Mouse (Mus musculus): ENCODE data around the gene Upk3b. TPM values are rescaled to one million over a fixed set of nuclear protein-coding genes. Genes with fewer than 3 reads are reported as not detected.

Upk3b gene
- polyA plus RNA-seq, 3 experiments from 2014 or later = 0.16 TPM; not detected in 2

DNA sequence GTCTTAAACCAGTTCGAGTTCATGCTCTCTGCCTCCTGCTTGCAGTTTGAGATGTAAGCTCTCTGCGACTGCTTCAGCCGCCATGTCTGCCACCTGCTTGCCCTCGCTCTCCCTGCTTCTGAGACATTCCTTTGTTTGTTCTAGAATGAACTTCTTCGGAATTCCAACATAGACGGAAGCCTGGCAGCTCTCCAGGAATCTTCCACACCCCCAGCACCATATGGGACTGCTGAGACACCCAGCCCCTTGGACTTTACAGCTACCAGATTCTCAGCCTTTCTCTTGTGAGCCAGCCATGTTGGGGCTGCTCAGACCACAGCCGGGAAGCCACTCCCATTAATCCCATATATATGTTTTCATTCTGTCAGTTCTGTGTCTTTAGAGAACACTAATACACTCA is 38.0 kb downstream of the Upk3b start:
- ATAC-seq = no peak

DNA sequence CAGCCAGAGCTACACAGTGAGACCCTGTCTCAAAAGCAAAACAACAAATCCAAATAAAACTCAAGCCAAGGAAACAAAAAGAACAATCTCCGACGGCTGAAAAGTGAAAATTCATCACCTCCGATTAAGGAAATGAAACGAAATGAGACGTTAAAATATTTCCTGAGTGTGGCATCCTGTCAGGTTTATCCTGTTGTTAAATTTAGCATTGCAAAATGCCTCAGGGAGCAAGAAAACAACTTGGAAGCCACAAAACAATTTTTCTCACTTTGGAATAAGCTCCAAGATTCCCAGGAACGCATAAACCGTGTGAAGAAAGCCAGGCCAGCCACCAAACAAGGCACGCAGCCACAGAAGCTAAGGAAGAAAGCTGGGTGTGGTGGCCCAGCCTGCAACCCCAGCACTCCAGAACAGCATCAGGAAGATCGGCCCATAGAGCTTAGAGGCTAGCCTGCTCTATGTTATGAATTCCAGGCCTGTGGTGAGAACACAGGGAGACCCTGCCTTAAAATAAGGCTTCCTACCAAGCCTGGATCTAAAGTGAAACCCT is 38.8 kb downstream of the Upk3b start:
- ATAC-seq = no peak

DNA sequence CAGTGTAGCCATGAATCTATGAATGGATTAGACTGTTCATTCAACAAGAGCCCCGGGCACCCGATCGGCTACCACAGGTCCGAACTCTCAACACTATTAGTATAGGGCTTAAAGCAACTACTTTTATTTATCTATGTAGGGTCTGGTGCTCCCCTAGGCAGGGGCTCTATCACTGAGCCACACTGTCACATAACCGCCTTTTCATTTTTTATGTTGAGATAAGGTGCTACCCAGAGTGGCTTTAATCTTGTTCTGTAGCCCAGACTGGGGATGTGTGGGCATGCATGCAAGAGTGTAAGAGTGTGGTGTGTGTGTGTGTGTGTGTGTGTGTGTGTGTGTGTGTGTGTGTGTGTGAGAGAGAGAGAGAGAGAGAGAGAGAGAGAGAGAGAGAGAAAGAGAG is 39.8 kb downstream of the Upk3b start:
- ATAC-seq = no peak

DNA sequence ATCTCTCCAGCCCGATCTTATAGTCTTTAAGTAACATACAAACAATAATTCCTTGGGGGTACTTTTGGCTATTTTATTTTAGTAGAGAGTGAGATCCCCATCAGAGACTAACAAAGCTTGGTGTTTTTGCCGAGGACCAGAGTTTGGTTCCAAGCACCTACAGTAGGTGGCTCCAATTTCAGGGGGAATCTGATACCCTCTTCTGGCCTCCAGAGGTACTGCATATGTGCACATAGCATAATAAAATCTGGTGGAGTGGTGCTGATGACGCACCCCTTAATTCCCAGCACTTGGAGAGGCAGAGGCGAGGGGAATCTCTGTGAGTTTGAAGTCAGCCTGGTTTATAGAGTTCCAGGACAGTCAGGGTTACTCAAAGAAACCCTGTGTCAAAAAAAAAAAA is 44.0 kb downstream of the Upk3b start:
- no peak for ATAC-seq

DNA sequence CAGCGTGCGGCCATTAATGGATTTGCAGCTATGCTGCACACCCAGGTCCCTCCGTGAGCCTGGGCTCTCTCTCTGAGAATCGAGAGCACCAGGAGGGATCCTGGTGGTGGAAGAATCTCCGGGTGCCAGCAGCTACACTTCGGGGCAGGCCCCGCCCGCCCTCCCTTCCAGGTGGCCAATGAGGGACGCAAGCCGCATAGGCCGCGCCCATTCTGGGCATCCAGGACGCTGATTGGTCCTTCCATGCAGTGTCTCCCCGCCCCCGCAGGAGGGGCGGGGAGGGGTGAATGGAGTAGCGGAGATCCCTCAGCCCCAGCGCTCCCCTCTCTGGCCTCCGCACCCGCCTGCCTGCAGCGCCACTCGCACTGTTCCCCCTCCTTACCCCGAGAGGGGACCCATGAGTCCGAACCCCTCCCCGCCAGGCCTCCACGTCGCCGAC is 45.4 kb downstream of the Upk3b start, which contains the start of gene Rasa4:
Gene Rasa4, plus strand, starts transcription at position 248 of the 439 bp plus-strand sequence.
- ATAC-seq = peak; percentile 99

DNA sequence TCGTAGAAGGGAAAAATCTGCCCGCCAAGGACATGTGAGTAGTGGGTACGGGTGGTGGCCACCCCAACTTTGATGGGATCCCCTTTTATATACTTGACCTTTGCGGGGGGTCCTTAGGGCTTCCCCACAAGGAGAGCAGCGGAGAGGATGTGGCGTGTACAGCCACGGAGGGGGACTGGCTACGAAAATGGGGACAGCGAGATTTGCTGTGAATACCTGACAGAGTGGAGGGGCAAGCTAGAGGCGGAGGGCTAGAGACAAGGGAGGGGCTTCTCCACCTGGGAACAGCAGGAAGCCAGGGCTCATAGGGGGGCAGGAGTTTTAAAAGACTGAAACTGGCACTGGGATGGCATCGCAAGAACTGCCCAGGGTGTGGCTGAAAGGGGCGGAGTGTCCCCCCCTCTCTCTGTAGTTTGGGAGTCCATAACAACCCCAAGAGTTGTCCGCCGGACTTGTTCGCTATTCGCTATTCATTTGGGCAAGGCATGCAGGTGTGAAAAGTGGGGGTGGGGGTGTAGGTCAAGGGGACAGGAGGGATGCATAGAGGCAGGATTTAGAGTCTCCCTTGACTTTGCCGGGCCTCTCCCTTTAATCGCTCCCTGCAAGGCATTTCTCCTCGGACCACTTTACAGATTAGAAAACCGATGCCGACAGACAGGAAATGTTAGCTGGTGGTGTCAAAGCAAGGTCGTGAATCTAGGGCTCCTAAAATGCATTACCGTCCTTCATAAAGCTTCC is 46.0 kb downstream of the Upk3b start:
- peak; percentile 33 for ATAC-seq

DNA sequence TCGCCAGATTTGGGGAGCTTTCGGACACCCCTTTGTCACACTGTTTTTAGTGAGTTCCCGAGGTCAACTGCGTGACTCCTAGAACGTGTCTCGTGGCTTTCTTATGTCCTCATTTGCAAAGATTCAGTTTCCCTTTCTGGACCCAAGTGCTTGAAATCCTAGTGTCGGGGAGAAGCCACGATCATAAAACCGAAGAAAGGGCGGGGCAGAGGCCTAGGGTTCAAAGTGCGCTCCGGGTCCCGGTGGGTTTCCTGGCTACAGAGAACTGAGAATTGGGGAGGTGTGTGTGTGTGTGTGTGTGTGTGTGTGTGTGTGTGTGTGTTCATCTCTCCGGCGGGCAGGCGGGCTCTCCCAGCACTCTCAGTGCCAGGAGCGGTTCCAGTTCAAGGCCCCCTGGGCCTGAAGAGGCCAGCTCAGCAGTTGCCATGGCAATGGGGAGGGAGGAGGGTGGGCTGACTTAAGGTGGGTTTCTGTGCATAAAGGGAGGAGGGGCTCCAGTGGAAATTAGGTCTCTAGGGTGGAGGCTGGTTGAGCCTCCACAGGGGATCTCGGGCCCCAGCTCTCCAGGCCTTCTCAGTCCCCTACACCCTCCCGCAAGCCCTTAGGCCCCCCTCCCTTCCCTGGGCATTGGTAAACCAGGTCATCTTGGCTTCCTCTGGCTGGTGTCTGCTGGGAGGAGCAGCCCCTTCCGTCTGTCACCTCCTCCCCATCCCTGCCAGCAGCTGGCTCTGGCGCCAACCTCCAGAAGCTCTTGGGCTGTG is 46.8 kb downstream of the Upk3b start:
- ATAC-seq = no peak

DNA sequence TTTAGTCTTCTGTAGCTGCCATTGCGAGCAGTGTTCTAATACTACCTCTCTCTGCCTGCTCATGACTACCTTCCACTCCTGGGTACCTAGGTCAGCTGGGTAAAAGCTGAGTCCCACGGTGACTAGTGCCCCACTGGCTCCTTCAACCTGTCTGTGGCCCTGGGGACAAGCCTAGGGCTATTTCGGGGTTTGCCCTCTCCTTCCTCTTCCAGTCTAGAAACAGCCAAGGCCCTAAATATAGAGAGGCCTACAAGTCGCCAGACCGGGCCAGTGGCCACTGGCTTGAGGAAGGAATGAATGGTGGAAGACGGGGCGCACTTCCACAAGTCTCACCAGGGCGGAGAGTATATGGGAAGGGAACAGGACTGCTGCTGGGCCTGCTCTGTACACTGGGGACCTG is 48.0 kb downstream of the Upk3b start:
- no peak for ATAC-seq

DNA sequence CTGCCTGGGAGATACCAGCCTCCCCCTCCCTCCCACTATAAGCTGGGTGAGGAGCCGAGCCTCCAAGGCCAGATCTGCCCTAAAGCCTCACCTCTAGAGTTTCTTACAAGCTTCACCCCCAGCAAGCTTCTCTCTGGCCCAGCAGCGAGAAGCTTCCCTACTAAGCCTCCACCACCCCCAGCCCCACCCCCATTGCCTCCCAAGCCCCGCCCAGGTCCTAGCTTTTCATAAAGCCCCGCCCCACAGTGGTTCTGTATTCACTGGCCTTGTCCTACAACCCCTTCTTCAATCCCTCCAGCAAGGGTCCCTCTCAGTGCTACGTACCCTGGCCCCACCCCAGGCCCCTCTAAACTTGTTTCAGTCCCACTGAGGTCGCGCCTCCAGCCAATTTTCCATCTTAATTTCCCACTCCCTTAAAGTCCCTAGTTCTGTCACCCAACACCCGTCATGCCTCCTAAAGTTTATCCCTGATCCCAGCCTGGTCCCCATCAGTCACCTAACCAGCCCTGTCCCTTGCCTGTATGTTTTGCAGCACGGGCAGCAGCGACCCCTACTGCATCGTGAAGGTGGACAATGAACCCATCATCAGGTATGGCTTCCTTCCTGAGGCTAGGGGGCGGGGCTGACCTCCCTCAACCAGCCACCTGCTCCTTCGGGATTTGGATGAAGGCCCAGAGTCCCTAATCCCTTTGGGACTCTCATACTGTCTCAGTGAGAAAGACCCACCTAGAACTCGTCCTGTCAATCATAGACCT is 50.7 kb downstream of the Upk3b start:
- ATAC-seq = no peak

DNA sequence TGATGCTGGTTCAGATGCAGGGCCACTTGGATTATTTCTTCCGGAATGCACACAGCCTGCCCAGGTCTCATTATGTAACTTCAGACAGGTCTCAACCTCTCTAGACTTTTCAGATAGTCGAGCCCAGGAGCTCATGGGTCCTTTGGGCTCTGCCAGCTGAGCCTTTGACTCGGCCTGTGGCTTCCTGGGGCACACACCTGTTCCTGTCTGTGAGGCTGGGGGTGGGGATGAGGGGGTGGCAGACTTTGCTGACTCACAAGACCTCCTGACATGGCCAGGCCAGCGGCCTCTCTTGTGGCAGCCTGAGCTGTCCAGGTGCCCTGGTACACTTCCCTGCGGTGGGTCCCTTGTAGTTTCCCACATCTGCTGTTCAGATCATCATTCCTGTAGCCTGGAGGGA is 53.6 kb downstream of the Upk3b start:
- ATAC-seq = no peak

DNA sequence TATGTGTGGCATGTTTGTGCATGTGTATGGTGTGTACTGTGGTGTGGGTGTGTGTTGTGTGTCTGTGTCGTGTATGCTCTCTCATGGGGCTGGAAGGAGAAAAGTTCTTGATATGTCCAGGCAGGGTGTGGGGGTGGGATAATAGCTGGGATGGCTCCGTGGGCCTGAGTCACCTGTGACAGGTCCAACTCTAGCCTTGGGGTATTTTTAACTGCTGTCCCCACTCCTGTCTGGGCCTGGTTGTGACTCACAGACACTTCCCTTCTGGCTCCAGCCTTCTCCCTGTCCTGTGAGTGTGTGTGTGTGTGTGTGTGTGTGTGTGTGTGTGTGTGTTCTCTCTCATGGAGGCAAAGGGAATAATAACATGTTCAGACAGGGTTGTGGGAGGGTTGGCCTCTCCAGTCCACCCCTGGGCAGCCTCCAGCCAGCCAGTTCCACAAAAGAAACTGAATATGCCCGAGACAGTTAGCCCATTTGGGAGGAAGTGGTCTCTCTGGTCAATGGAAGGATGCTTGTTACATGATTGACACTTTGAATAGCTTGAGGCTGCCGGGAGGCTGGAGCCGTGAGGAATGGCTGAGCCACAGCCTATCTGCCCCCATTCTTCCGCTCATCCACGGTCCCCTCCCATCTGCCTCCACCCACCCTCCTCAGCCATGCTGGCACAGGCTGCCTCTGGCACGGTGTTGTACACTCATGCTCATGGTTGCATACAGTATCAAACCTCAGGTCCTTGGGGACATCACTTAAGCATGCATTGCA is 56.1 kb downstream of the Upk3b start:
- no peak for ATAC-seq

DNA sequence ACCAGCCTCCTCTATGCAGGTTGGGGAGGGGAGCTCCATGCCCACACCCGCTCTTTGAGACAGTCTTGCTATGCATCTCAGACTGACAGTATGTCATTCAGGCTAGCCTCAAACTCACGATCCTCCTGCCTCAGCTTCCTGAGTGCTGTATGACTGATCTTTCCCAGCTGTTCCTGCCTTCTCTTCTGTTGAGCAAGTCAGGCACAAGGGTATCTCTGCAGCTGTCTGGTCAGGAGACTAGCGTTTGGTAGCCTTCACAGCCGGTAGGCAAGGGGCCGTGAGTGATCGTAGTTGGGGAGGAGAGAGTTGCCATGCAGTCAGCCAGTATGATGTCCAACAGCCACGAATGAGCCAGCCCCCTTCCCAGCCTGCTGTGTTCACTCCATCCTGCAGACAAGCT is 56.8 kb downstream of the Upk3b start:
- ATAC-seq = no peak

Other genes with a start within 250 kb of the Upk3b start
- not detected for gene Srrm3, start 231.6 kb upstream of the Upk3b start, polyA plus RNA-seq (2017; shearing (Covaris generic))
- under 1 TPM in 1 of 3 experiments, not detected in 2; 0.82 TPM for gene Hspb1, start 150.6 kb upstream of the Upk3b start, polyA plus RNA-seq (2017; shearing (Covaris generic))
- gene Ywhag, start 103.9 kb upstream of the Upk3b start, polyA plus RNA-seq (2017; shearing (Covaris generic)) = 10 to 100 TPM; 29.8 to 46.2 (median 37.0) TPM
- 1 to 10 TPM; 1.0 to 2.0 (median 1.4) TPM for gene Ssc4d, start 64.0 kb upstream of the Upk3b start, polyA plus RNA-seq (2017; shearing (Covaris generic))
- gene Zp3, start 58.4 kb upstream of the Upk3b start, polyA plus RNA-seq (2017; shearing (Covaris generic)) = not detected
- 10 to 100 TPM in 1 of 3 experiments, 1 to 10 TPM in 2; 8.5 to 10.8 (median 9.1) TPM for gene Dtx2, start 43.7 kb upstream of the Upk3b start, polyA plus RNA-seq (2017; shearing (Covaris generic))
- not detected for gene Upk3bl, start 16.0 kb downstream of the Upk3b start, polyA plus RNA-seq (2017; shearing (Covaris generic))
- 1 to 10 TPM; 1.5 to 2.4 (median 1.7) TPM for gene Rasa4, start 45.4 kb downstream of the Upk3b start, polyA plus RNA-seq (2017; shearing (Covaris generic))
- gene Polr2j, start 78.1 kb downstream of the Upk3b start, polyA plus RNA-seq (2017; shearing (Covaris generic)) = 100 to 1,000 TPM; 120 to 150 (median 121) TPM
- gene Lrwd1, start 97.6 kb downstream of the Upk3b start, polyA plus RNA-seq (2017; shearing (Covaris generic)) = 10 to 100 TPM; 37.0 to 37.7 (median 37.2) TPM
- gene Alkbh4, start 97.7 kb downstream of the Upk3b start, polyA plus RNA-seq (2017; shearing (Covaris generic)) = 10 to 100 TPM; 51.3 to 63.3 (median 56.7) TPM
- gene Orai2, start 132.2 kb downstream of the Upk3b start, polyA plus RNA-seq (2017; shearing (Covaris generic)) = 10 to 100 TPM; 55.8 to 72.0 (median 64.8) TPM
- gene Prkrip1, start 160.5 kb downstream of the Upk3b start, polyA plus RNA-seq (2017; shearing (Covaris generic)) = 10 to 100 TPM; 40.9 to 48.3 (median 45.5) TPM
- gene Sh2b2, start 208.1 kb downstream of the Upk3b start, polyA plus RNA-seq (2017; shearing (Covaris generic)) = under 1 TPM in 1 of 3 experiments, not detected in 2; 0.24 TPM

Data from inflammation-experienced regulatory T-cells, adult 6 months (primary cell).